Mouse (Mus musculus) myocyte (in vitro differentiated cells): ENCODE data around the gene Bola3. TPM values are rescaled to one million over a fixed set of nuclear protein-coding genes. Genes with fewer than 3 reads are reported as not detected.

Source experiments
- H3K27me3 ChIP-seq: one replicate; pipeline ENCODE4 v1.6.1; 2011; ENCODE audit not compliant: control insufficient read depth, insufficient read depth, insufficient read length
- H3K36me3 ChIP-seq: one replicate; pipeline ENCODE4 v1.6.1; 2011; ENCODE audit not compliant: control insufficient read depth, insufficient read depth
- H3K4me2 ChIP-seq: one replicate; pipeline ENCODE4 v1.6.1; 2011; ENCODE audit warnings: low read depth, control low read depth
- H3K4me3 ChIP-seq: one replicate; pipeline ENCODE4 v1.5.1; 2011; ENCODE audit warnings: mild to moderate bottlenecking, control low read depth, moderate library complexity
- H3K79me2 ChIP-seq: one replicate; pipeline ENCODE4 v1.6.1; 2011; ENCODE audit not compliant: control insufficient read depth, insufficient read depth
- H3ac ChIP-seq: one replicate; pipeline ENCODE4 v1.6.1; 2011; ENCODE audit not compliant: control insufficient read depth, insufficient read length
- CEBPB ChIP-seq: IDR thresholded peaks from 2 replicates; pipeline ENCODE4 v1.6.1; 2011; ENCODE audit warnings: mild to moderate bottlenecking, moderate library complexity; ENCODE audit not compliant: poor library complexity, insufficient read depth, severe bottlenecking
- E2F4 ChIP-seq: IDR thresholded peaks from one replicate; pipeline ENCODE4 v1.6.1; 2011; ENCODE audit warnings: mild to moderate bottlenecking, control low read depth, moderate library complexity; ENCODE audit not compliant: insufficient read depth
- MAX ChIP-seq: IDR thresholded peaks from one replicate; pipeline ENCODE4 v1.6.1; 2011; ENCODE audit warnings: low read depth, mild to moderate bottlenecking, control low read depth
- MYOD1 ChIP-seq, 3 experiments: IDR thresholded peaks; one replicate each; pipeline ENCODE4 v1.6.1; 2011; ENCODE audit warnings: control low read depth in 2 of 3, low read depth in 2 of 3, mild to moderate bottlenecking in 2 of 3, moderate library complexity in 1 of 3; ENCODE audit not compliant: insufficient read length in 2 of 3, control insufficient read depth in 1 of 3
- MYOG ChIP-seq, 3 experiments: IDR thresholded peaks; one replicate each; pipeline ENCODE4 v1.6.1; 2011; ENCODE audit warnings: control low read depth in 2 of 3, low read depth in 2 of 3, mild to moderate bottlenecking in 2 of 3; ENCODE audit not compliant: insufficient read length in 2 of 3, control insufficient read depth in 1 of 3, insufficient read depth in 1 of 3
- POLR2A ChIP-seq: IDR thresholded peaks from one replicate; pipeline ENCODE4 v1.6.1; 2011; ENCODE audit warnings: low read depth, mild to moderate bottlenecking, control low read depth, moderate library complexity; ENCODE audit not compliant: insufficient read length
- POLR2AphosphoS2 ChIP-seq: IDR thresholded peaks from one replicate; pipeline ENCODE4 v1.6.1; 2011; ENCODE audit warnings: low read depth, control low read depth; ENCODE audit not compliant: insufficient read length
- REST ChIP-seq: IDR thresholded peaks from one replicate; pipeline ENCODE4 v1.6.1; 2011; ENCODE audit warnings: mild to moderate bottlenecking, control low read depth, moderate library complexity; ENCODE audit not compliant: insufficient read depth, insufficient read length
- SRF ChIP-seq: IDR thresholded peaks from one replicate; pipeline ENCODE4 v1.6.1; 2011; ENCODE audit warnings: low read depth; ENCODE audit not compliant: control insufficient read depth, insufficient read length
- TCF12 ChIP-seq: IDR thresholded peaks from one replicate; pipeline ENCODE4 v1.6.1; 2011; ENCODE audit warnings: mild to moderate bottlenecking, control low read depth; ENCODE audit not compliant: poor library complexity, insufficient read depth, severe bottlenecking
- TCF3 ChIP-seq: IDR thresholded peaks from one replicate; pipeline ENCODE4 v1.6.1; 2011; ENCODE audit warnings: low read depth, control low read depth; ENCODE audit not compliant: insufficient read length
- USF1 ChIP-seq: IDR thresholded peaks from one replicate; pipeline ENCODE4 v1.6.1; 2011; ENCODE audit warnings: low read depth, mild to moderate bottlenecking, control low read depth, moderate library complexity
- polyA plus RNA-seq: library from polyadenylated mRNA; unstranded; fragments of >200 nt; fragmentation: generic; extraction: Trizol; gene quantifications from one replicate; pipeline ENCODE4 v1.2.1, GENCODE M21; 2012; ENCODE audit warnings: missing spikeins

The Bola3 gene
- polyA plus RNA-seq, 1 experiment: 104 TPM

- Histone ChIP-seq H3K27me3 (no peaks in the 10 kb centered on the region), H3K79me2 (peaks cover 41% of the 10 kb centered on the region), H3K4me3 (no peak overlapping the region), H3K36me3 (peaks cover 76% of the 10 kb centered on the region), H3ac (no peak overlapping the region), H3K4me2 (no peak overlapping the region)
- TF ChIP-seq SRF: no peak
- TF ChIP-seq MYOG (IDR thresholded peaks at IDR 0.05; ENCODE audit: control insufficient read depth in 1 of 3, insufficient read depth in 1 of 3, insufficient read length in 2 of 3, low read depth in 2 of 3): no peak
- no peak for TF ChIP-seq E2F4
- TF ChIP-seq MYOD1 (IDR thresholded peaks at IDR 0.05; ENCODE audit: control insufficient read depth in 1 of 3, insufficient read length in 2 of 3, low read depth in 2 of 3): no peak
- no peak for TF ChIP-seq TCF12
- no peak for TF ChIP-seq POLR2AphosphoS2
- no peak for TF ChIP-seq TCF3
- TF ChIP-seq CEBPB: no peak
- TF ChIP-seq MAX: no peak
- TF ChIP-seq POLR2A: no peak
- TF ChIP-seq USF1: no peak
- TF ChIP-seq REST: no peak
Observed at GRCm38 (mm10) chr6:83311206-83311605, 37.7 kb upstream of the Bola3 start.

- Histone ChIP-seq H3K79me2 (peaks cover 49% of the 10 kb centered on the region), H3K4me3 (no peak overlapping the region), H3ac (no peak overlapping the region), H3K36me3 (peaks cover 68% of the 10 kb centered on the region), H3K4me2 (no peak overlapping the region), H3K27me3 (no peaks in the 10 kb centered on the region)
- TF ChIP-seq TCF12 (no peak), MYOD1 (IDR thresholded peaks at IDR 0.05; ENCODE audit: control insufficient read depth in 1 of 3, insufficient read length in 2 of 3, low read depth in 2 of 3) (no peak), POLR2AphosphoS2 (no peak), TCF3 (no peak), POLR2A (no peak), SRF (no peak), MAX (no peak), CEBPB (no peak), REST (no peak), USF1 (no peak), E2F4 (no peak), MYOG (IDR thresholded peaks at IDR 0.05; ENCODE audit: control insufficient read depth in 1 of 3, insufficient read depth in 1 of 3, insufficient read length in 2 of 3, low read depth in 2 of 3) (no peak)
Observed at GRCm38 (mm10) chr6:83312021-83312420, 36.9 kb upstream of the Bola3 start.

DNA sequence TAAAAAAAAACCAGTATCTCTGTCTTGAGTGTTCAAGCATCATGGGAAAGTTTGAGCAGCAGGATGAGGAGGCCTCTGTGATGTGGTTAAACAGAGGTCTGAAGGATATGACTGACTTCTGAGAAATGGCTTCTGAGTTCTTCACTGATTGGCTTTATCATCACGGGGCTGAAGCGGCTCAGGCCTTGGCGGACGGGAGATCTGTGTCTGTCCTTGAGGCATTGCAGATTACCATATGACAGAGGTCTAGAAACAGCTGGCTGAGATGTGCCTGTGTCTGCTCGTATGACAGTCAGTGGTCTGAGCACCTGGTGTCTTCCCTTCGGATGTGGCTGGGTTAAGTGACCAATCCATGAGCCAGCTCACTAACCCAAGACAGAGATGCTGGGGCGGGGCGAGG is 36.4 kb upstream of the Bola3 start:
- Histone ChIP-seq H3K79me2 (peaks cover 49% of the 10 kb centered on the region), H3ac (no peak overlapping the region), H3K4me3 (no peak overlapping the region), H3K27me3 (no peaks in the 10 kb centered on the region), H3K4me2 (no peak overlapping the region), H3K36me3 (peaks cover 63% of the 10 kb centered on the region)
- TF ChIP-seq MYOD1 (IDR thresholded peaks at IDR 0.05; ENCODE audit: control insufficient read depth in 1 of 3, insufficient read length in 2 of 3, low read depth in 2 of 3) (peak in 2 of 3 experiments; percentile 13 to 26), REST (no peak)

DNA sequence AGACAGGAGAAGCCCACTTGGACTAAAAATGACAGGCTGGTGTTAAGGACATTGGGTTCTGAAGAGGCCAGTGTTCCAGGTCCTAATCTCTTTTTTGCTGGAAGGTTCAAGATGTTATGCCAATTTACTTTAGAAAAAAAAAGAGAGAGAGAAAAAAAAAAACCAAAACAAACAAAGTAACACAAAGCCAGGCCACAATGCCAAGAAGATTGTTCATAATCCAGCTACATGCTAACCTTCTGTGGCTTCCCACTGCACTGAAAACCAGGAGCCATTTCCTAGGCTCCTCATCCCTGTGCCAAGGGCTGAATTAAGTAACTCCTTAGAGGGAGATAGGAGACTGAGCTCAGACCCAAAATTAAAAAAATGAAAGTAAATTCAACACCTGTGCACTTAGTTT is 33.7 kb upstream of the Bola3 start:
- H3K4me2 ChIP-seq: peak overlapping the region; percentile 81

DNA sequence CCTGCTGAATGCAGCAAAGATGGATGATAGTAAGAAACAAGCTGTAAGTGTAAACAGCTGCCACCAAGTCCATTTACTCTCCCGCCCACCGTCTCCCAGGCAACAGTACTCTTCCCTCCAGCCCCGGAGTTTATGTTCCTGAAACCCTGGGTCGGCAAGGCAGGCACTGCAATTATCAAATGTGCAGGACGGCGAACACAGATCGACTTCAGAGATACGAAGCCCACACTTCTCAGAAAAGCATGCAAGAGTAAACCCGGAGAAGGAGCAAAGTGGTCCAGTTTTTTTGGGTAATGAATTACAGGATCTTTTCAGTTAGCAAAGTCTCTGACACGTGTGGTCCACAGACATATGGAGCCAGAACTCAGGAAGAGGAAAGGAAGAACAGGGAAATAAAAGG is 32.9 kb upstream of the Bola3 start:
- Histone ChIP-seq H3K36me3 (peaks cover 29% of the 10 kb centered on the region), H3K27me3 (no peaks in the 10 kb centered on the region), H3ac (no peak overlapping the region), H3K4me2 (peak overlapping the region; percentile 81), H3K4me3 (peak overlapping the region; percentile 76), H3K79me2 (peaks cover 49% of the 10 kb centered on the region)
- TF ChIP-seq MYOG (IDR thresholded peaks at IDR 0.05; ENCODE audit: control insufficient read depth in 1 of 3, insufficient read depth in 1 of 3, insufficient read length in 2 of 3, low read depth in 2 of 3) (peak in 1 of 3 experiments; percentile 31), POLR2A (peak; percentile 35), MYOD1 (IDR thresholded peaks at IDR 0.05; ENCODE audit: control insufficient read depth in 1 of 3, insufficient read length in 2 of 3, low read depth in 2 of 3) (peak in 1 of 3 experiments; percentile 49), USF1 (no peak)

More for the DNA sequence above, 33.7 kb upstream of the Bola3 start:
- Histone ChIP-seq H3ac (no peak overlapping the region), H3K36me3 (peaks cover 35% of the 10 kb centered on the region), H3K27me3 (no peaks in the 10 kb centered on the region), H3K79me2 (peaks cover 49% of the 10 kb centered on the region), H3K4me3 (peak overlapping the region; percentile 76)
- TF ChIP-seq TCF3 (no peak), TCF12 (no peak), CEBPB (no peak), POLR2A (no peak)
